Mouse (Mus musculus): ENCODE results near the gene Pla2g2c. TPM values are rescaled to one million over a fixed set of nuclear protein-coding genes. Genes with fewer than 3 reads are reported as not detected.

Pla2g2c gene
- polyA plus RNA-seq, 1 experiment from 2014 or later: 0.64 TPM

DNA sequence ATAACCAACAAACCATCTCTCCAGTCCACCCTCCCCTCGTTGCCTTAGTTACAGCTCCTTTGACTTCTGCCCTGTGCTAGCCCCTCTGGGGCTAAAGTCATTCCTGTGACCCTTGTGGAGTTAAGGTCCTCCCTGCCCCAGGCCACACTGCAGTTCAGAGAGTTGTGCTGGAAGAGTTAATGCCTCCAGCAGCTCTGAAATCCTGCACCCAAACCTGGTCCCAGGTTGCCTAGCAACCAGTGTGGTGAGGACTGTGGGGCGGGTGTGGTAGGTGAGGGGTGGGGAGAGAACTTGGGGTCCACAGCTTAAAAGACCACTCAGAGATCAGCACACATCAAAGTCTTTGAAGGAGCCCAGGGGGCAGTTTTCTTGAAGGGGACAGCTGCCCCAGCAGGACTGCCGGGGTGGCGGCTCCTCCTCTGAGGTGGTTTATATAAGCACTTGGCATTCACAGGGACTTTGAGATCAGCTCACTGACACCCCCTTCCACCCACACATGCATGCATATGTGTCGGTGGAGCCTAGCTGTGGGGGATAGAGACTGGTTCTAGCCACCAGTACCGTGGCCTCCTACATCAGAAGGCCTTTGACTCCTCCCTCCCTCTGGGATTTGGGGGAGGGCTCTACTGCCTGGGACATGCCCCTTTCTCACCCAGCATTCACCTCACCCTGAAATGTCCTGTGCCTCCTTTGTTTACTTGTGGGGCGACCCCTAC lies 14.7 kb downstream of the Pla2g2c start:
- Histone ChIP-seq H3K4me1 (peaks cover 53% of the 10 kb centered on the region), H3K36me3 (no peaks in the 10 kb centered on the region), H3K9me3 (replicated peaks) (no peaks in the 10 kb centered on the region), H3K27ac (peak overlapping the region; percentile 57), H3K4me3 (no peak overlapping the region), H3K27me3 (ENCODE audit: low read depth, poor library complexity, severe bottlenecking) (no peaks in the 10 kb centered on the region)
- 16% methylated on average over 7 of the region's 7 CpGs for WGBS
- DNase-seq (ENCODE audit: low spot score): peak; percentile 49

DNA sequence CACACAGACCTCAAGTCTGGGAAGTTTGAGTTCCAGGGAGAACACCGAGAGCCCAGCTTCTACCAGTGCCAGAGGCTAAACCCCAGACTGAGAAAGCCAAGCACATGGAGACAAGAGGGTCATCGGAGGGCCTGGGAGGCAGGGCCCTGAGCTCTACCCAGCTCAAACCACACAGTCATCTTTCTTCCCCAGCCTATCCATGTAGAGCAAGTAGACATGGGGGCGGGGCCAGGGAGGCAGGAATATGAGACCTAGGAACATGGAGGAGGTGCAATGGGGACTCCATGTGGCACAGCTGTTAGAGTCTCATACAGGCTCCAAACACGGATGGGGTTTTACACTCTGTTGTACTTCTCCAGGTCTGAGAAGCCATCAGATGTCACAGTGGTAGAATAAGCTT lies 21.3 kb downstream of the Pla2g2c start:
- no peaks in the 10 kb centered on the region for H3K36me3 ChIP-seq
- H3K27me3 ChIP-seq (ENCODE audit: low read depth, poor library complexity, severe bottlenecking): no peaks in the 10 kb centered on the region
- no peak overlapping the region for H3K4me3 ChIP-seq
- H3K9me3 ChIP-seq (replicated peaks): no peaks in the 10 kb centered on the region
- DNase-seq (ENCODE audit: low spot score): peak; percentile 46
- 62% methylated on average over 4 of the region's 4 CpGs for WGBS
- H3K4me1 ChIP-seq: peaks cover 41% of the 10 kb centered on the region
- peak overlapping the region; percentile 26; the same call in 1 of the 2 replicates for H3K27ac ChIP-seq

DNA sequence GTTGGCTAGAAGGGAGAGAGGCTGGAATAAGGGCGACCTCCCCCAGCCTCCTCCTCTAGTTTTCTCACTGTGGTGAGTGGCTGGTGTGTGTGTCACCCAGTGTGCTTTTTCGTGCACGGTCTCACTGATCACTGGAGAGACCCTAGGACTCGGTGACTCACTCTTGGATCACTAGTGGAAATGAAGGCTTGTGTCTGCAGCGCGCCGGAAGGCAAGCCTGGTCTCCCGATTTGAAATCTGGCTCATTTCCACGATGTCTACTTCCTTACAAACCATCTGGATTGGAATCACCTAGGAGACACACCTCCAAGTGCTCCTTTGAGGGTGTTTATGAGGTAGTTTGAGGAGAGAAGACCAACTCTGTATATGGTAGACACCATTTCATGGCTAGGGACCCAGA lies 22.3 kb downstream of the Pla2g2c start:
- no peak for DNase-seq (ENCODE audit: low spot score)
- Histone ChIP-seq H3K27ac (no peak overlapping the region), H3K9me3 (replicated peaks) (no peaks in the 10 kb centered on the region), H3K27me3 (ENCODE audit: low read depth, poor library complexity, severe bottlenecking) (no peaks in the 10 kb centered on the region), H3K36me3 (no peaks in the 10 kb centered on the region), H3K4me3 (no peak overlapping the region), H3K4me1 (peaks cover 35% of the 10 kb centered on the region)
- 91% methylated on average over 9 of the region's 9 CpGs for WGBS

DNA sequence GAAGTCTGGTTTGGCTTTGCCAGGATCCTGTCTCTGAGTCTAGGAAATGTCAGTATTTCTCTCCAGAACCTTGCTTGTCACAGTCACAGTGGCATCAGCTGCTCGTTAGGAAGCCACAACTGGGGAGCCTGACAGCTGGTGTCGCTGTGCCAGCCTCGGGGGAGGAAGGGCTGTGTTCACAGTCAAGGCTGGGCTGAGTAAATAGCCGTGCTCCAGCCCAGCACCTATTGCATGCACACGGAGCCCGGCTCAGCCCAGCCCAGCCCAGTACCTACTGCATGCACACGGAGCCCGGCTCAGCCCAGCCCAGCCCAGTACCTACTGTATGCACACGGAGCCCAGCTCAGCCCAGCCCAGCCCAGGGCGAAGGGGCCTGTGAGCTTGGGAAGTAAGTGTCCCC lies 23.3 kb downstream of the Pla2g2c start:
- Histone ChIP-seq H3K27me3 (ENCODE audit: low read depth, poor library complexity, severe bottlenecking) (no peaks in the 10 kb centered on the region), H3K36me3 (no peaks in the 10 kb centered on the region), H3K27ac (no peak overlapping the region)

DNA sequence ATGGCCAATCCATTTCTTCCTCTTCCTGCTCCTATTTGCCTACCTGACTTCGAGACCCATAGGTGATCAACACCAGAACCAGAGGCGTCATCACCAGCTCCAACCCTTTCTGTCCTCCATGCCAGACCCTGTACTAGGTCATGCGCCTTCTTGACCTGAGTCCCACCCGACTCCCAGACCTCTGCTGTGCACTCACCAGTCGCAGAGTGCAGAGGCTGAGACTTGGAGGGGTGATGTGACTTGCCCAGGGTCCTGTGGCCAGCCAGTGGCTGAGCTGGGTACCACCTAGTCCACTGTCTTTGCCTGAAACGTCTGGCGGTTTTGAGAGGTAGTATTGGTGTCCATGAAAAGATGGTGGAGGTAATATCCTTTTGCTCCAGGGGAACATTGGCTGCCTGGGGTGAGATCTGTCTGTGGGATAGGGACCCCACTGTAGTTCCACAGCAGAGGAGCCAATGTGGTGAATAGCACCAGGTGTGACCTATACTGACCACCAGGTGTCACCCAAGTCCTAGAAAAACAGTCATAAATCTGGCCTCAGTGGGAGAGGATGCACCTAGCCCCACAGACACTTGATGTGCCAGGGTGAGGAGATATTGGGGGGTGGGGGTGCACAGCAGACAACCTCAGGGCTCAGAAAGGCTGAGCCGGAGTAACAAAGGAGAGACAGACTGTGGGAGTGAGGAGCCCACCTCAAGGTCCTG lies 23.9 kb downstream of the Pla2g2c start:
- Histone ChIP-seq H3K4me1 (peaks cover 20% of the 10 kb centered on the region), H3K4me3 (no peak overlapping the region), H3K36me3 (no peaks in the 10 kb centered on the region), H3K27me3 (ENCODE audit: low read depth, poor library complexity, severe bottlenecking) (no peaks in the 10 kb centered on the region), H3K9me3 (replicated peaks) (no peaks in the 10 kb centered on the region), H3K27ac (no peak overlapping the region)
- 58% methylated on average over 8 of the region's 8 CpGs for WGBS
- DNase-seq (ENCODE audit: low spot score): peak; percentile 44

More for the DNA sequence above, 23.3 kb downstream of the Pla2g2c start:
- H3K9me3 ChIP-seq (replicated peaks): no peaks in the 10 kb centered on the region
- peaks cover 27% of the 10 kb centered on the region for H3K4me1 ChIP-seq
- WGBS: 72% methylated on average over 10 of the region's 10 CpGs
- H3K4me3 ChIP-seq: no peak overlapping the region
- DNase-seq (ENCODE audit: low spot score): no peak

DNA sequence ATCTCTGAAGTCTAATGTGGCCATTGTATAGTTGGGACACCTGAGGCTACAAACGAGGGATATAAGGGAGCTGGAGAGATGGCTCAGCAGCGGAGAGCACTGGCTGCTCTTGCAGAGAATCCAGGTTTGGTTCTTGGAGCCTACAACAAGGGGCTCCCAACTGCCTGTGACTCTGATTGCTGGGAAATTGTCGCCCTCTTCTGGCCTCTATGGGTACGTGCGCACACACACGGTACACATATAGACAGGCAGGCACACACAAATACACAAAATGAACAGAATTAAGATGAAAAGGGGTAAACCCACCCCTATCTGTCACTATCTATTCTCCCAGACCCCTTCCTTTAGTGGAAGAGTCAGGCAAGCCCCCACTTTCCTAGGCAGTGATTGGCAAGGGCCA lies 28.0 kb downstream of the Pla2g2c start:
- no peak for DNase-seq (ENCODE audit: low spot score)
- H3K27ac ChIP-seq: no peak overlapping the region
- WGBS: 92% methylated on average over 6 of the region's 6 CpGs
- H3K9me3 ChIP-seq (replicated peaks): no peaks in the 10 kb centered on the region
- H3K4me1 ChIP-seq: peaks cover 24% of the 10 kb centered on the region
- no peak overlapping the region for H3K4me3 ChIP-seq
- H3K27me3 ChIP-seq (ENCODE audit: low read depth, poor library complexity, severe bottlenecking): no peaks in the 10 kb centered on the region
- no peaks in the 10 kb centered on the region for H3K36me3 ChIP-seq

DNA sequence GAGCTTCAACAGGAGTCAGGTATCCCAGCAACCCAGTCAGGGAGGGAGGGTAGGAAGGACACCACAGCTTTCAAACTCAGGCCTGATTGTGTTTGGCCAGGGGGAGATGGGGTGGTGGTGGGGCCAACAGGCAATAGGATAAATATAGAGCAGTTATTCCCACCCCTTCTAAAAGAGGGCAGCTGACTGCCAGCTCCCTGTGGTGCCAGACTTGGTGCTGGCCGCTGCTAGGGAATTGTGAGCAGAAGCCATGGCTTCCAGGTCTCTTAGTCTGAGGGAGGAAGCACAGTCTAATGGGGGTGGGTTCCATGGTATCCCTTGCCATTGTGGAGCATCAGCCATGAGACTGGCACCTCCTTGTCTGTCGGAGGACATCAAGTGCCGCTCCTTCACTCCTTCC lies 29.0 kb downstream of the Pla2g2c start:
- peaks cover 19% of the 10 kb centered on the region for H3K4me1 ChIP-seq
- WGBS: 89% methylated on average over 3 of the region's 3 CpGs
- DNase-seq (ENCODE audit: low spot score): no peak
- H3K9me3 ChIP-seq (replicated peaks): no peaks in the 10 kb centered on the region
- no peak overlapping the region for H3K27ac ChIP-seq
- H3K27me3 ChIP-seq (ENCODE audit: low read depth, poor library complexity, severe bottlenecking): no peaks in the 10 kb centered on the region
- no peak overlapping the region for H3K4me3 ChIP-seq
- no peaks in the 10 kb centered on the region for H3K36me3 ChIP-seq

DNA sequence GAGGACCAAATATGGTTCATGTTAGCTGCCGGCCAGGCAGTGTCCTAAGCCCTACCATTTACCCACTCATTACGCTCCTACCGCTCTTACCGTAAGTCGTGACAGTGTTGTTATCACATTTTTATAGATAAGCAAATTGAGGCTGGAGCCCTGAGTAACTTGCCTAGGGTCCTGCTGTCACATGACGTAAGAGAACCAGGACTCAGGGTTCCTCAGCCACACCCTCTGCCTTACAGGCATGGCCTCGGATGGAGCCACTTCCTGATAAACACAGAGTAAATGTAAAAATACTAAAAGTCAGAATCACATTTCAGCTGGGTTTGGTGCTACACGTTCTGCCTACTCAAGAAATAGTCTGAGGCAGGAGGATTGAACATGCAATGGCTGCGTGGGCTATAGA lies 29.8 kb downstream of the Pla2g2c start:
- Histone ChIP-seq H3K27ac (no peak overlapping the region), H3K4me1 (peaks cover 19% of the 10 kb centered on the region), H3K4me3 (no peak overlapping the region), H3K27me3 (ENCODE audit: low read depth, poor library complexity, severe bottlenecking) (no peaks in the 10 kb centered on the region), H3K9me3 (replicated peaks) (no peaks in the 10 kb centered on the region), H3K36me3 (no peaks in the 10 kb centered on the region)
- WGBS: 83% methylated on average over 9 of the region's 9 CpGs
- no peak for DNase-seq (ENCODE audit: low spot score)

DNA sequence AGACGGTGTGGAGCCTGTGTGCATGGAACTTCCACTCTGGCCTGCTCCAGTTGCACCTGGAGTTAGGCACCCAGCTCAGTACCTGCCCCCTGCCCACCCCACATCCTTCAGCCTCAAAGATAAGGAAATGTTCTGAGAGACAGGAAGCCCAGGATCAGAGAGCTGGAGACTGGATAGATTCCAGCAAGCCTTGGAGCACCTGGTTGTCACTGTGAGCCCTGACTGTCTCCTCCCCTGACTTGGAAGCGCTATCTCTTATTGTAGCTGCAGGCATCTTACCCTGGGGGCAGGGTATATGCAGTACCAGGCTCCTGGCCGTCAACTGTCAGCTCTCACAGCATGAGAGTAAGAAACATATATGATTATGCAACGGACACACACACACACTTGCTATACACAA lies 30.8 kb downstream of the Pla2g2c start:
- no peak for DNase-seq (ENCODE audit: low spot score)
- Histone ChIP-seq H3K9me3 (replicated peaks) (no peaks in the 10 kb centered on the region), H3K4me3 (no peak overlapping the region), H3K4me1 (peaks cover 19% of the 10 kb centered on the region), H3K27me3 (ENCODE audit: low read depth, poor library complexity, severe bottlenecking) (no peaks in the 10 kb centered on the region), H3K36me3 (no peaks in the 10 kb centered on the region), H3K27ac (no peak overlapping the region)
- WGBS: 84% methylated on average over 4 of the region's 4 CpGs

DNA sequence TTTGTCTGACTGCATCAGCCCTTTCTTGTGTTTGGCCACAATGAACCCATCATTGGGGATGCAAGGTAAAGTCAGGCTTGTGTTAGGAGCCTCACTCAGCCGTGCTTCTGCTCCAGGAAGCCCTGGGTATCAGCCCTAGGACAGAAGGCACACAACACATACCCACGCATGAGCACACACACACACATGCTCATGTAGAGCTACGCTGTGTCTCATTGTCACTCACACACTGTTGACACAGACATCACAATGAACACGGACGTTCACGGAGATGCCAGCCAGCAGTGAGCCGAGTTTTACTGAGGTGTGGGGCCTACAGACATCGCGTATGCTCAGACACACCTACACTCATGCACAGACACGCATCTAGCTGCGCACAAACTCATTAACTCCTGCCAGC lies 31.4 kb downstream of the Pla2g2c start:
- 88% methylated on average over 11 of the region's 11 CpGs for WGBS
- Histone ChIP-seq H3K27ac (no peak overlapping the region), H3K36me3 (no peaks in the 10 kb centered on the region), H3K27me3 (ENCODE audit: low read depth, poor library complexity, severe bottlenecking) (no peaks in the 10 kb centered on the region), H3K4me1 (peaks cover 19% of the 10 kb centered on the region), H3K4me3 (no peak overlapping the region), H3K9me3 (replicated peaks) (no peaks in the 10 kb centered on the region)
- no peak for DNase-seq (ENCODE audit: low spot score)

DNA sequence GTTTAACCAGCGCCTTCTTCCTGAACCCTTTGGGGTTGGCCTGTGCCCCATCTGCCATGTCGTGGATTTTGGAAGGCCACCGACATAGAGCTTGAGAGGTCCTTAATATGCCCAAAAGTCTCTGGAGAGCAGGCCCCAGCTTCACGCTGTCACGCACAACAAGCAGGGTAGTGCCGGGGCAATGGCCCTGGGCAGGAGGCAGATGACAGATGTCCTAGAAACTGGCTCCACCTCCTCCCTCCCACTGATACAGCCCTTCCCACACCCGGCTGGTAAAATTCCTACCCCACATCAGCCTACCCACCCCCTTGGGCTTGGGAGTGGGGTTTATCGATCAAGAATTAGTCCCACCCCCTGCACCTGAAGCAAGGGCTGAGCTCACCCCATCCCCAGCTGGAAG lies 32.8 kb downstream of the Pla2g2c start, which contains the start of gene Pla2g2f:
Gene Pla2g2f, minus strand, starts transcription at position 211 of the 400 bp plus-strand sequence.
- DNase-seq (ENCODE audit: low spot score): no peak
- no peak within 1 kb of the TSS for H3K4me3 ChIP-seq
- H3K36me3 ChIP-seq: no peaks in the 10 kb centered on the region
- H3K4me1 ChIP-seq: peaks cover 19% of the 10 kb centered on the region
- WGBS: 79% methylated on average over 8 of the region's 8 CpGs
- peak within 1 kb of the TSS; percentile 40 for H3K27ac ChIP-seq
- no peaks in the 10 kb centered on the region for H3K27me3 ChIP-seq (ENCODE audit: low read depth, poor library complexity, severe bottlenecking)
- H3K9me3 ChIP-seq (replicated peaks): no peaks in the 10 kb centered on the region

DNA sequence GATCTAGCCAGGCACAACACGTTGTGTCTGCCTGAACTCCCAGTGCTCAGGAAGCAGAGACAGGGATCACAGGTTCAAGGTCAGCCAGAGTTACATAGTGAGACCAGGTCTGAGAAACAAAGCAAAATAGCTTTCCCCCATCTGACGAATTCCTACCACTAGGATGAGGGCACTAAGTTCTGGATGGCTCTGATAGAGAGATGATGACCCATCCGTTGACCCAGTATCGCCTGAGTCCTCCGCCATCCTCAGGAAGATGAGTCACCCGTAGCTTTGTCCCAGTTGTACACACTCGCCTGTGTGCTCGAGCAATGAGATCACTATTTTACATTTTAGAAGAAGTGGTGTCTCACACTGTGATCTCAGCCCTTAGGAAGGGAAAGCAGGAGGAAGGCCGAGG lies 37.7 kb downstream of the Pla2g2c start:
- 87% methylated on average over 9 of the region's 9 CpGs for WGBS

DNA sequence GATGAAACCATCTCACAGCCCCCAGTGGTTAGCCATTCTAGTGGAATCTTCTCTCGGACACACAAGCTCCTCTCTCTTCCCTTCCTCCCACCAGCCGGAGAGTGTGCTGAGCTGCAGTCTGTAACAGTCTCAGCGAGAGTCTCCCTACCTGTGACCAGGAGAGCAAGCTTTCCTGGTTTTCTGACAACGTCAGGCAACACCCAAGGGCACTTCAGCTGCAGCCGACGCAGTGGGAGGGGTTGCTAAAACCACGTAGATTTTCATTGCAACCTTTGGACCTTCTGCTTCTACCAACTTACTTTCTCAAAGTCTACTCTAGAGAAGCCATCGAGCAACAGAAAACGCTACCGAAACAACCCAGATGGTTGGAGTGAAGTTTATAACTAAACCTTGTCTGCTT lies 47.4 kb downstream of the Pla2g2c start:
- DNase-seq (ENCODE audit: low spot score): no peak
- 83% methylated on average over 10 of the region's 10 CpGs for WGBS

More for the DNA sequence above, 37.7 kb downstream of the Pla2g2c start:
- H3K36me3 ChIP-seq: no peaks in the 10 kb centered on the region
- H3K4me3 ChIP-seq: no peak overlapping the region
- no peaks in the 10 kb centered on the region for H3K4me1 ChIP-seq
- DNase-seq (ENCODE audit: low spot score): no peak
- no peaks in the 10 kb centered on the region for H3K9me3 ChIP-seq (replicated peaks)
- H3K27ac ChIP-seq: no peak overlapping the region
- no peaks in the 10 kb centered on the region for H3K27me3 ChIP-seq (ENCODE audit: low read depth, poor library complexity, severe bottlenecking)

More for the DNA sequence above, 47.4 kb downstream of the Pla2g2c start:
- H3K27me3 ChIP-seq (ENCODE audit: low read depth, poor library complexity, severe bottlenecking): peaks cover 7% of the 10 kb centered on the region; the same call in 1 of the 2 replicates
- H3K4me1 ChIP-seq: peaks cover 3% of the 10 kb centered on the region; the same call in 1 of the 2 replicates
- H3K36me3 ChIP-seq: no peaks in the 10 kb centered on the region
- no peak overlapping the region for H3K4me3 ChIP-seq
- no peaks in the 10 kb centered on the region for H3K9me3 ChIP-seq (replicated peaks)
- H3K27ac ChIP-seq: no peak overlapping the region

All from limb, embryonic 10.5 days (tissue).